ENCODE assay signal across 26 mouse cellular contexts in the genomic region with DNA sequence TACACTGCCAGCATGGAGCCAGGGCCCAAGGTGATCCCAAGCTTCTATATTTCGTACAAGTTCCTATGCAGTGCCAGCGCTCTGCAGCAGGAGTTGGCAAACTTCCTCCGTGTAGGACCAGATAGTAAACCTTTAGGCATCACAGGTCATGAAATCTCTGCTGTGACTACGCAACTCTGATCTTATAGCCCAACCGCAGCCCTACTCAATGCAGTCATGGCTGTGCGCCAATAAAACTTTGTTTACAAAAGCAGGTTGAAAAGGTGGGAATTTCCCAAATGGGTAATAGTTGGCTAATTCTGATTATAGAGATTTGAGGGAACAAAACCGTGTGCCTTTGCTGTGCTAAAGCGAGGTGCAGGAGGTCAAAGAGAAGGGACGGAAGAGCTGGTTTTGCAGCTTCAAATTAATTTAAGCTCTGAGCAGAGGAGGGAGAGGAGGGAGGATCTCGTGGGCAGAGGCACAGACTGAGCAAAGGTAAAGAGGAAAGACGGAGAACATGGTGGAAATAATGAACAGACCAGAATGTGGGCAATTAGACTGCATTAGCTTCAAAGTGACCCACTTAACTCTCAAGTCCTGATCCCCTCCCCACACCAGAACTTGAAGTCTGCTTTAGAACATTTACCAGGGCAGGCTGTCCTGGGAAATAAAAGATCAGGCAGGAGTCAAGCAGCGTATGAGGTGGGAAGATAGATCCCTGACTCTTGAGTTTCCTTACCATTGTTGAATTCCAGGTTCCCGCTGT.
A peak's percentile ranks its signal among the peaks of the same experiment; 100 is the strongest.
DNase-seq lines count a peak whose midpoint lies in the region; ATAC-seq and TF ChIP-seq lines count a peak whose summit lies in the region.
"Had no signal": no experiment of that assay in that cellular context is flagged by ENCODE, and none has a peak within 500 bp of the region (broad histone marks: within the 10 kb centered on the region; RNA-seq: fewer than 3 reads in every experiment).

No protein-coding gene starts in this region.

- peak; percentile 17 for DNase-seq in embryonic facial prominence, embryonic 14.5 days (ENCODE audit: low spot score)
- no peak for DNase-seq in embryonic facial prominence, embryonic 10.5 days (ENCODE audit: low spot score)
- DNase-seq in fat pad, adult 2 months (ENCODE audit: extremely low read depth, low read depth, low spot score), result peak; percentile 74
- peak; percentile 70 for DNase-seq in retina, embryonic 14.5 days (ENCODE audit: low spot score)
- DNase-seq in layer of hippocampus, postnatal 36 days, result no peak
- DNase-seq in thymus, adult 2 months, result no peak
- DNase-seq: adrenal gland, adult 2 months; adrenal gland, postnatal 10 days; adrenal gland, postnatal 25 days; B cell, adult 2 months; cerebellum, adult 11 months; cerebellum, adult 18-20 months; cerebellum, adult 8-10 months; cerebellum, adult 9-11 months; cerebellum, postnatal 14 days; cerebellum, postnatal 36 days; embryo, embryonic 11 days; forebrain, postnatal 0 days had no signal

- 73% methylated on average over 13 of the region's 13 CpGs for WGBS in embryonic facial prominence, embryonic 14.5 days
- 80% methylated on average over 13 of the region's 13 CpGs for WGBS in embryonic facial prominence, embryonic 10.5 days
- 92% methylated on average over 13 of the region's 13 CpGs for WGBS in thymus, adult 2 months

- H3K4me3 ChIP-seq in embryonic facial prominence, embryonic 14.5 days (ENCODE audit: low read depth, low read length), result no peak overlapping the region
- no peak overlapping the region for H3K4me3 ChIP-seq in embryonic facial prominence, embryonic 10.5 days
- H3K4me3 ChIP-seq in thymus, adult 2 months (ENCODE audit: control insufficient read depth, insufficient read depth, low read length), result no peak overlapping the region
- H3K4me3 ChIP-seq: embryonic facial prominence, embryonic 12.5 days; embryonic facial prominence, embryonic 15.5 days; erythroblast, embryonic 14.5 days; forebrain, embryonic 13.5 days; forebrain, embryonic 15.5 days had no signal

- ATAC-seq in embryonic facial prominence, embryonic 14.5 days (ENCODE audit: low read depth), result no peak
- ATAC-seq: CD4-positive, CD25-positive, alpha-beta regulatory T cell, adult 4 months; forebrain, embryonic 13.5 days; forebrain, embryonic 15.5 days; forebrain, postnatal 0 days had no signal

- H3K27ac ChIP-seq in embryonic facial prominence, embryonic 14.5 days (replicated peaks; ENCODE audit: low read depth, low read length), result no peak overlapping the region
- no peak overlapping the region for H3K27ac ChIP-seq in embryonic facial prominence, embryonic 10.5 days (replicated peaks)
- no peak overlapping the region for H3K27ac ChIP-seq in thymus, adult 2 months (ENCODE audit: control insufficient read depth, insufficient read depth, low read length)
- H3K27ac ChIP-seq: embryonic facial prominence, embryonic 12.5 days; embryonic facial prominence, embryonic 15.5 days; forebrain, embryonic 13.5 days; forebrain, embryonic 15.5 days had no signal

- no peak for TF ChIP-seq POLR2A in thymus, adult 2 months (IDR thresholded peaks at IDR 0.05; ENCODE audit: control insufficient read depth, extremely low read depth, insufficient read depth, low read length, poor library complexity)

- H3K9me3 ChIP-seq in embryonic facial prominence, embryonic 14.5 days (ENCODE audit: control insufficient read depth, low read length), result no peaks in the 10 kb centered on the region
- H3K9me3 ChIP-seq in embryonic facial prominence, embryonic 10.5 days, result no peaks in the 10 kb centered on the region
- H3K9me3 ChIP-seq: embryonic facial prominence, embryonic 12.5 days; embryonic facial prominence, embryonic 15.5 days; forebrain, embryonic 13.5 days; forebrain, embryonic 15.5 days had no signal

- H3K9ac ChIP-seq in embryonic facial prominence, embryonic 14.5 days (ENCODE audit: low read depth, low read length), result no peak overlapping the region
- H3K9ac ChIP-seq: embryonic facial prominence, embryonic 12.5 days; embryonic facial prominence, embryonic 15.5 days; forebrain, embryonic 13.5 days; forebrain, embryonic 15.5 days; forebrain, postnatal 0 days had no signal

- no peak overlapping the region for H3K4me2 ChIP-seq in embryonic facial prominence, embryonic 14.5 days (ENCODE audit: low read depth, low read length)
- H3K4me2 ChIP-seq: embryonic facial prominence, embryonic 12.5 days; embryonic facial prominence, embryonic 15.5 days; forebrain, embryonic 13.5 days; forebrain, embryonic 15.5 days had no signal

- H3K4me1 ChIP-seq in embryonic facial prominence, embryonic 14.5 days (ENCODE audit: control insufficient read depth, insufficient read depth, low read length), result peaks cover 6% of the 10 kb centered on the region; the same call in 1 of the 2 replicates
- H3K4me1 ChIP-seq in embryonic facial prominence, embryonic 10.5 days, result no peaks in the 10 kb centered on the region; the same call in 1 of the 2 replicates
- no peaks in the 10 kb centered on the region for H3K4me1 ChIP-seq in thymus, adult 2 months (replicated peaks; ENCODE audit: control insufficient read depth, insufficient read depth, low read length)

- no peak for TF ChIP-seq CTCF in thymus, adult 2 months (IDR thresholded peaks at IDR 0.05; ENCODE audit: borderline replicate concordance, control insufficient read depth, extremely low read depth, insufficient read depth, low read length, poor library complexity)

- H3K27me3 ChIP-seq in embryonic facial prominence, embryonic 14.5 days (replicated peaks; ENCODE audit: control insufficient read depth, insufficient read depth, low read length), result no peaks in the 10 kb centered on the region
- H3K27me3 ChIP-seq in embryonic facial prominence, embryonic 10.5 days (replicated peaks; ENCODE audit: low read depth, poor library complexity, severe bottlenecking), result no peaks in the 10 kb centered on the region
- H3K27me3 ChIP-seq in thymus, adult 2 months (ENCODE audit: control insufficient read depth, insufficient read depth, low read length), result no peaks in the 10 kb centered on the region
- H3K27me3 ChIP-seq: CH12.LX; embryonic facial prominence, embryonic 12.5 days; embryonic facial prominence, embryonic 15.5 days; forebrain, embryonic 13.5 days; forebrain, embryonic 15.5 days had no signal

- no peaks in the 10 kb centered on the region for H3K36me3 ChIP-seq in embryonic facial prominence, embryonic 14.5 days (ENCODE audit: control insufficient read depth, insufficient read depth, low read length)
- H3K36me3 ChIP-seq in embryonic facial prominence, embryonic 10.5 days (replicated peaks), result no peaks in the 10 kb centered on the region
- H3K36me3 ChIP-seq in thymus, adult 2 months (ENCODE audit: control insufficient read depth, insufficient read depth, low read length), result no peaks in the 10 kb centered on the region
- H3K36me3 ChIP-seq: embryonic facial prominence, embryonic 12.5 days; embryonic facial prominence, embryonic 15.5 days; forebrain, embryonic 15.5 days; G1E had no signal

Comparison
In these comparisons a context has a peak if more than half of its experiments do, and no peak if none do; other contexts are left out.
1. DNase-seq: peak in embryonic facial prominence, embryonic 14.5 days (single experiment), fat pad, adult 2 months (single experiment) and retina, embryonic 14.5 days (single experiment); none in embryonic facial prominence, embryonic 10.5 days (single experiment), layer of hippocampus, postnatal 36 days (0 of 2) and thymus, adult 2 months (single experiment).